Mouse (Mus musculus): ENCODE measurements around the gene Pld4. TPM values are rescaled to one million over a fixed set of nuclear protein-coding genes. Genes with fewer than 3 reads are reported as not detected.
"Not testable (repeated sequence)": the region's sequence is repeated elsewhere in the genome, so short reads cannot be mapped to it uniquely, and the experiment has no call there.

Pld4 gene
- polyA plus RNA-seq, 1 experiment from 2014 or later = 32.5 TPM

DNA sequence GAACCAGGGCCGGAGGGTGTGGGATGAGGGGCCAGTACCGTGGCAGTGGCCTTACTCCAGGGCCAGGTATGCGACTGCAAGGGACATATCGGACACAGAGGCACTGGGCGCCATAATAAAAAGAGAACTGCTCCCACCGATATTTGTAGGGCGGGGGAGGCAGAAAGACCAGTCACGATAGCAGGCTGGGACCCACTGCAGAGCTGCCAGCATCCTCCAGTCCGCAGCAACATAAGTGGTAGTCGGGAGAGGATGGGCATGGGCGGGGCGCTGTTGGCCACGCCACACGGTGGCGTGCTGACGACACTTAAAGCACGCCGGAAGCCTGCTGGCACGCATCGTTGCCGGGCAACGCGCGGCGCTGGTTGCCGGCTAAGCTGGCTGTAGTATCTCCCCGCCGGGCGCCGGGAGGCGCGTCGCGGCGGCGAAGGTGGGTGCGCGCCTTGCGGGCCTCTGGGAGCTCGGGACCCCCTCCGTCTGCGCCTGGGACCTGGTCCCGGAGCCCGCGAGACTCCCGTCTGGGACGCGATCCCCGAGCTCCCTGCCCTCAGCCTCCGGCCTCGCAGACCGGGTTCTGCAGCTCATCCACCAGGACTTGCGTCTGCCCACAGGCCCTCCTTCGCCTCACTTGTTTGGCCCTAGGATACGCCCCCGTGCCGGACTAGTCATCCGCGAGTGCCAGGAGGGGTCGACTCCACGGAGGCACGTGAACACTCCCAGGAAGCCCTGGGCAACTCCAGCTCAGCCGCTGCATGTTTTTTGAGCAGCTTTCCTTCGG lies 48.3 kb downstream of the Pld4 start, which contains the start of gene Clba1:
Gene Clba1, plus strand, starts transcription at position 351 of the 778 bp plus-strand sequence.
- no peaks in the 10 kb centered on the region for H3K27me3 ChIP-seq (ENCODE audit: control insufficient read depth, insufficient read depth, low read length)
- no peaks in the 10 kb centered on the region for H3K36me3 ChIP-seq (ENCODE audit: control insufficient read depth, insufficient read depth)
- peaks cover 24% of the 10 kb centered on the region for H3K4me1 ChIP-seq (ENCODE audit: control insufficient read depth, insufficient read depth, low read length)
- H3K27ac ChIP-seq (ENCODE audit: low read length) = peak within 1 kb of the TSS; percentile 27; the same call in 1 of the 2 replicates
- WGBS = 1% methylated on average over 64 of the region's 64 CpGs
- H3K9me3 ChIP-seq (replicated peaks; ENCODE audit: control insufficient read depth, low read length) = no peaks in the 10 kb centered on the region
- H3K4me3 ChIP-seq (ENCODE audit: low read length) = peak within 1 kb of the TSS; percentile 77
- peak; percentile 87 for ATAC-seq (replicated peaks; ENCODE audit: extremely low read depth, insufficient read depth, low FRiP score)
- H3K9ac ChIP-seq (ENCODE audit: low read length) = peak within 1 kb of the TSS; percentile 64
- H3K4me2 ChIP-seq (ENCODE audit: low read depth, low read length) = peak within 1 kb of the TSS; percentile 91

DNA sequence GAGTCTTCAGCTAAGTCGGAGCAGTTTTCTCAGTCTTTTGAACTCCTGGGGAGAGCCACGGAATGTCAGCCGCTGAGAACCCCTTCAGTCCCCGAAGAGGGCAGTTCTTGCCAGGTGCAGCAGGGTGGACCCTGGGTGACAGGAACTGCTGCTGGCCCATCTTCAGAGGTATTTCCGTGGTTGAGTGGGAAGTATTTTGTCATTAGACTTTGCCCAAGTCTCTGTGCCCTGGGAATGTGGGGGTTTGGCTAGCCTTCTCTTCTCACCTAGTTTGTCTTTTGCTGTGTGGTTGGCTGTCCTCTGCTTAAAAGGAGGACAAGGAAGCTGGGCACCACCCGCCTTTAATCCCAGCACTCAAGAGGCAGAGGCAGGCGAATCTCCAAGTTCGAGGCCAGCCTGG lies 49.2 kb downstream of the Pld4 start:
- Histone ChIP-seq H3K27ac (ENCODE audit: low read length) (no peak overlapping the region), H3K9ac (ENCODE audit: low read length) (peak overlapping the region; percentile 64), H3K4me1 (ENCODE audit: control insufficient read depth, insufficient read depth, low read length) (peaks cover 20% of the 10 kb centered on the region), H3K9me3 (replicated peaks; ENCODE audit: control insufficient read depth, low read length) (no peaks in the 10 kb centered on the region), H3K4me2 (ENCODE audit: low read depth, low read length) (peak overlapping the region; percentile 91), H3K36me3 (ENCODE audit: control insufficient read depth, insufficient read depth) (no peaks in the 10 kb centered on the region), H3K4me3 (ENCODE audit: low read length) (peak overlapping the region; percentile 77), H3K27me3 (ENCODE audit: control insufficient read depth, insufficient read depth, low read length) (no peaks in the 10 kb centered on the region)
- ATAC-seq (replicated peaks; ENCODE audit: extremely low read depth, insufficient read depth, low FRiP score) = no peak
- WGBS = 14% methylated on average over 8 of the region's 8 CpGs

DNA sequence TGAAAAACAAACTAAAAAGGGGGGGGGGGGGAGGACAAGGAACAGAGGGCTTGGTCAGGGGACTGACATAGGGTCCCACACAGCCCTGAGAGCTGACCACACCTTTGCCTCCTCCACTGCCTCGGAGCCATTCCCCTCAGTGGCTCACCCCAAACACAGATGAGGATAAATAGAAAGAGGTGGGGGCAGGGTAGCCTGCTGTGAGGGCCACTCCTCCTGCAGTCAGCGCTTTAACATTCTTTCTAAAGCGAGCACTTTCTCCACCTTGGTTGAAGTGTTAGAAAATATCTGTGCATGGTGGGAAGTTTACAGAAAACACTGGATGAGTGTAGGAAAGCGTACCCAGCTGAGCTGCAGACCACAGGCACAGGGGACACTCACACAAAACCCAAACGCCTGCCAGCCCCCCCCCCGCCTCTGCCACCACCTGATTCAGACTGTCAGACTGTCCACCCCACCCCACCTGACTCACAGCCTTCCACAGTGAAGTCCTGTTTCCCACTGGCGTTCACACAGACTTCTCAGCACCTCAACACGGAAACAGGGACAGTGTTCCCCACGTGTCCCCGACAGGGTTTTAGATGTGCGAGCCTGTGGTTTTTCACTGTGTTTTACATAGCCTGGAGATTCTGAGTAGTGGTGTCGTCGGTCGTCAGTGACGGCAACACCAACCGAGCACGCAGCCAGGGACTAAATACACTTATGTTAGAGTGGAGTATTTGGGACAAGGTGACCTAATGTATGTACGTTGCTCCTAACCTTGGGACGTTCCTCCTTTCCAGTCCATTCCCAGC lies 49.8 kb downstream of the Pld4 start:
- Histone ChIP-seq H3K9ac (ENCODE audit: low read length) (0 out of 2 replicates have a peak overlapping the region, but pooled peaks have one; percentile 9), H3K4me3 (ENCODE audit: low read length) (no peak overlapping the region; the same call in 1 of the 2 replicates), H3K36me3 (ENCODE audit: control insufficient read depth, insufficient read depth) (no peaks in the 10 kb centered on the region; the same call in 1 of the 2 replicates), H3K27ac (ENCODE audit: low read length) (no peak overlapping the region), H3K4me2 (ENCODE audit: low read depth, low read length) (peak overlapping the region; percentile 91), H3K27me3 (ENCODE audit: control insufficient read depth, insufficient read depth, low read length) (no peaks in the 10 kb centered on the region), H3K9me3 (replicated peaks; ENCODE audit: control insufficient read depth, low read length) (no peaks in the 10 kb centered on the region), H3K4me1 (ENCODE audit: control insufficient read depth, insufficient read depth, low read length) (peaks cover 20% of the 10 kb centered on the region)
- ATAC-seq (replicated peaks; ENCODE audit: extremely low read depth, insufficient read depth, low FRiP score) = no peak
- WGBS = 48% methylated on average over 19 of the region's 19 CpGs

DNA sequence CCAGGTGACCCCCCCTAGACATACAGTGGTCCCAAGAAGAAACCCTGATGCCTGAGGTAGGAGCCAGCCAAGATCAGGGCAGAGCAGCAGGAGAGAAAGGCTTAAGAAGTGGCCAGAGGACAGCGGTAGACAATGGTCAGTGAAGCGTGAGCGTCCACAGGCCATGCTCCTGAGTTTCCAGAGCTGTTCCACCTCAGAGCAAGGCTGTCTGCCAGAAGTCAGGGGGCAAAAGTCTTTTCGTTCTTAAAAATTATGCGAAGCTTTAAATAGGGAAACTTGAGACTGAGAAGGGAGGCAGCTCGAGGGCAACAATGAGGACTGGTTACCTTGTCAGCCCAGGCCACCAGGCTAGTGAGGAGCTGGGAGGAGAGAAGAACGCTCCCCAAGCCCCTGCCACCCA lies 52.9 kb downstream of the Pld4 start:
- H3K36me3 ChIP-seq (ENCODE audit: control insufficient read depth, insufficient read depth) = peaks cover under 1% of the 10 kb centered on the region
- no peaks in the 10 kb centered on the region for H3K27me3 ChIP-seq (ENCODE audit: control insufficient read depth, insufficient read depth, low read length)
- H3K4me3 ChIP-seq (ENCODE audit: low read length) = no peak overlapping the region
- H3K27ac ChIP-seq (ENCODE audit: low read length) = no peak overlapping the region
- peaks cover 20% of the 10 kb centered on the region for H3K4me1 ChIP-seq (ENCODE audit: control insufficient read depth, insufficient read depth, low read length)
- no peak overlapping the region for H3K9ac ChIP-seq (ENCODE audit: low read length)
- H3K4me2 ChIP-seq (ENCODE audit: low read depth, low read length) = no peak overlapping the region
- no peak for ATAC-seq (replicated peaks; ENCODE audit: extremely low read depth, insufficient read depth, low FRiP score)
- H3K9me3 ChIP-seq (replicated peaks; ENCODE audit: control insufficient read depth, low read length) = no peaks in the 10 kb centered on the region
- WGBS = 93% methylated on average over 7 of the region's 7 CpGs

DNA sequence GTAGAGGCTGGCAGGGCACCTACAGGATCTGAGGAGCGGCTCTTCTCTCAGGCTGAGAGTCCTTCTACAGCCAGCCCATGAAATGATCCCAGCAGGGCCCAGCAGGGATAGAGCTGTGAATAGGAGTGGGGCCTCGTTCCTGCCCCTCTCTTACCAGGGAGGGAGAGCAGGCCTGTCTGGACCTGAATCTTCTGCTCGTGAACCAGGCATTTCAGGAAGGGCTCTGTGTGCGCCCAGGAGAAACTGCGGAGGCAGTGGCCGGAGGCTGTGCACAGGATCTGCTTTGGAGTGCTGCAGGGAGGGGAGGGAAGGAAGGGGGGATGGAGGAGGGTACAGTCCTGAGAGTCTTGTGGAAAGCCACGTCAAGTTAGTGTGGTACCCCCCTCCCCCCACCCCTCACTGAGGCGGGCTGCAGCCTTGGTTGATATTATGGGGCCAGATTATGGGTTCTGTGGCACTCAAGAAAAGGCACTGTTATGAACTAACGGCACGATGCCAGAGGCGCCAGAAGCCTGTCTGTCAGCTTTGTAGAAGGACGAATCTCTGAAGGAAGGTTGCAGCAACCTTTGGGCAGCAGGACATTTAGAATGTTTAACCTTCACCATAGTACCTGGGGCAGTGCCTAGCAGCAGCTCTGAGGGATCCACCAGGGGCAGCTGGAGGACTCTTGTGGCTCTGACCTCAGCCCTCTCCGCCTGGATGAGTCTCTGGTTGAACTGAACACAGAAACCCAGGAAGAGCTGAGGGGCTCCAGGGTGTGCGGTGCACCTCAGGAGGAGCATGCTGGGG lies 54.4 kb downstream of the Pld4 start:
- WGBS = 73% methylated on average over 14 of the region's 14 CpGs
- peaks cover 16% of the 10 kb centered on the region for H3K36me3 ChIP-seq (ENCODE audit: control insufficient read depth, insufficient read depth)
- H3K4me1 ChIP-seq (ENCODE audit: control insufficient read depth, insufficient read depth, low read length) = peaks cover 15% of the 10 kb centered on the region
- no peaks in the 10 kb centered on the region for H3K27me3 ChIP-seq (ENCODE audit: control insufficient read depth, insufficient read depth, low read length)
- no peak overlapping the region for H3K4me3 ChIP-seq (ENCODE audit: low read length)
- no peak for ATAC-seq (replicated peaks; ENCODE audit: extremely low read depth, insufficient read depth, low FRiP score)
- no peaks in the 10 kb centered on the region for H3K9me3 ChIP-seq (replicated peaks; ENCODE audit: control insufficient read depth, low read length)
- no peak overlapping the region for H3K4me2 ChIP-seq (ENCODE audit: low read depth, low read length)
- H3K27ac ChIP-seq (ENCODE audit: low read length) = no peak overlapping the region
- H3K9ac ChIP-seq (ENCODE audit: low read length) = no peak overlapping the region

DNA sequence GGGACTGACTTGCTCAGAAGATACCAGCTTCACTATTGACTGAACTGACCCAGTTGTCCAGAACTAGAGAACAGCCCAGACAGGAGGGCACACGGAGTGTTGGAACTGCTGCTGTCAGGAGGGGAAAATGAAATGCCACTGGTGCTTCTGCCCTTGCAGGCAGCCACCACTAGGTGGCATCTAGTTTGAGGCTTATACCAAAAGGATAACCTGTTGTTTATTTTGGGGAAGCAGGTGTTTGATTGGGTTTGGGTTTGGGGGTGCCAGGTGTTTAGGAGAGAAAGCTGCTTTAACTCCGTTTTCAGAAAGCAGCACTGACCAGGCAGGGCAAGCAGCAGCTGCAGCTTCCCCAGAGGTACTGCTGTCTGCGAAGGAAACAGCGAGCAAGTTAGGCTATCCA lies 55.8 kb downstream of the Pld4 start:
- H3K9me3 ChIP-seq (replicated peaks; ENCODE audit: control insufficient read depth, low read length) = no peaks in the 10 kb centered on the region
- WGBS = 48% methylated on average over 4 of the region's 4 CpGs
- H3K27me3 ChIP-seq (ENCODE audit: control insufficient read depth, insufficient read depth, low read length) = no peaks in the 10 kb centered on the region
- ATAC-seq (replicated peaks; ENCODE audit: extremely low read depth, insufficient read depth, low FRiP score) = no peak
- H3K4me2 ChIP-seq (ENCODE audit: low read depth, low read length) = no peak overlapping the region
- no peak overlapping the region for H3K9ac ChIP-seq (ENCODE audit: low read length)
- H3K4me3 ChIP-seq (ENCODE audit: low read length) = no peak overlapping the region
- no peak overlapping the region for H3K27ac ChIP-seq (ENCODE audit: low read length)
- peaks cover 24% of the 10 kb centered on the region for H3K36me3 ChIP-seq (ENCODE audit: control insufficient read depth, insufficient read depth)
- H3K4me1 ChIP-seq (ENCODE audit: control insufficient read depth, insufficient read depth, low read length) = peaks cover 7% of the 10 kb centered on the region

DNA sequence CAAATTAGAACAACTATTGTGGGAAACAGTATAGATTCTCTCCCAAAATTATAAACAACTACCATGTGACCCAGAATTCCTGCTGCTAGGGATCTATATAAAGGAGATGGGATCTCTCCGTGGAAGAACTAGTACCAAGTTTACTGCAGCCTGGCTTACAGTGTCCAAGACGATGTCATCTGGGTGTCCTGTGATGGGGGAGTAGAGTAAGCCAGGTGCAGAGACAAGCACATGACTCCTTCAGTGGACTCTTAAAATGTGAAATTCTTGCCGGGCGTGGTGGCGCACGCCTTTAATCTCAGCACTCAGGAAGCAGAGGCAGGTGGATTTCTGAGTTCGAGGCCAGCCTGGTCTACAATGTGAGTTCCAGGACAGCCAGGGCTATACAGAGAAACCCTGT lies 56.4 kb downstream of the Pld4 start:
- H3K4me2 ChIP-seq (ENCODE audit: low read depth, low read length); H3K4me1 ChIP-seq (ENCODE audit: control insufficient read depth, insufficient read depth, low read length); H3K27ac ChIP-seq (ENCODE audit: low read length); ATAC-seq (replicated peaks; ENCODE audit: extremely low read depth, insufficient read depth, low FRiP score); H3K9ac ChIP-seq (ENCODE audit: low read length); H3K4me3 ChIP-seq (ENCODE audit: low read length); H3K27me3 ChIP-seq (ENCODE audit: control insufficient read depth, insufficient read depth, low read length); H3K9me3 ChIP-seq (replicated peaks; ENCODE audit: control insufficient read depth, low read length): not testable (repeated sequence)
- H3K36me3 ChIP-seq (ENCODE audit: control insufficient read depth, insufficient read depth) = peaks cover 25% of the 10 kb centered on the region
- WGBS = 74% methylated on average over 7 of the region's 7 CpGs
